Mouse (Mus musculus): ENCODE results near the gene Tarbp2. TPM values are rescaled to one million over a fixed set of nuclear protein-coding genes. Genes with fewer than 3 reads are reported as not detected.

Gene Tarbp2
- 59.4 TPM for polyA plus RNA-seq (2017; shearing (Covaris generic))

GRCm38 (mm10) chr15:102517976-102518858 lies at the start of gene Tarbp2:
TSS of gene Tarbp2 (plus strand) at chr15:102518192.

GRCm38 (mm10) chr15:102470183-102470604 lies 47.8 kb upstream of the Tarbp2 start, which contains the start of gene Pcbp2:
TSS of gene Pcbp2 (plus strand) at chr15:102470539.

GRCm38 (mm10) chr15:102503447-102503846 lies 14.5 kb upstream of the Tarbp2 start, which contains the start of gene Gm10337:
TSS of gene Gm10337 (plus strand) at chr15:102503722.

GRCm38 (mm10) chr15:102516728-102517404 lies 1.1 kb upstream of the Tarbp2 start, which contains the start of gene Map3k12:
TSS of gene Map3k12 (minus strand) at chr15:102517064.

GRCm38 (mm10) chr15:102524892-102525485 lies 7.0 kb downstream of the Tarbp2 start, which contains the start of gene Npff:
TSS of gene Npff (minus strand) at chr15:102524942.

Other genes starting within 250 kb of the Tarbp2 start
- 0.08 TPM for gene Gm9918, start 247.6 kb upstream of the Tarbp2 start, polyA plus RNA-seq (2017; shearing (Covaris generic))
- 111 TPM for gene Mfsd5, start 238.7 kb upstream of the Tarbp2 start, polyA plus RNA-seq (2017; shearing (Covaris generic))
- 1.2 TPM for gene Espl1, start 221.9 kb upstream of the Tarbp2 start, polyA plus RNA-seq (2017; shearing (Covaris generic))
- 400 TPM for gene Pfdn5, start 192.1 kb upstream of the Tarbp2 start, polyA plus RNA-seq (2017; shearing (Covaris generic))
- gene Myg1, start 186.5 kb upstream of the Tarbp2 start, polyA plus RNA-seq (2017; shearing (Covaris generic)), result 83.9 TPM
- 54.0 TPM for gene Aaas, start 167.4 kb upstream of the Tarbp2 start, polyA plus RNA-seq (2017; shearing (Covaris generic))
- not detected for gene Sp7, start 151.0 kb upstream of the Tarbp2 start, polyA plus RNA-seq (2017; shearing (Covaris generic))
- 14.1 TPM for gene Sp1, start 112.0 kb upstream of the Tarbp2 start, polyA plus RNA-seq (2017; shearing (Covaris generic))
- gene Amhr2, start 72.8 kb upstream of the Tarbp2 start, polyA plus RNA-seq (2017; shearing (Covaris generic)), result 0.14 TPM
- 418 TPM for gene Prr13, start 59.2 kb upstream of the Tarbp2 start, polyA plus RNA-seq (2017; shearing (Covaris generic))
- gene Pcbp2, start 47.7 kb upstream of the Tarbp2 start, polyA plus RNA-seq (2017; shearing (Covaris generic)), result 105 TPM
- gene Gm10337, start 14.5 kb upstream of the Tarbp2 start, polyA plus RNA-seq (2017; shearing (Covaris generic)), result not detected
- 9.0 TPM for gene Map3k12, start 1.1 kb upstream of the Tarbp2 start, polyA plus RNA-seq (2017; shearing (Covaris generic))
- 4.3 TPM for gene Npff, start 6.8 kb downstream of the Tarbp2 start, polyA plus RNA-seq (2017; shearing (Covaris generic))
- 0.80 TPM for gene Gm28047, start 106.9 kb downstream of the Tarbp2 start, polyA plus RNA-seq (2017; shearing (Covaris generic))
- 40.9 TPM for gene Atf7, start 107.3 kb downstream of the Tarbp2 start, polyA plus RNA-seq (2017; shearing (Covaris generic))
- 21.9 TPM for gene Atp5g2, start 154.2 kb downstream of the Tarbp2 start, polyA plus RNA-seq (2017; shearing (Covaris generic))
- gene Calcoco1, start 204.0 kb downstream of the Tarbp2 start, polyA plus RNA-seq (2017; shearing (Covaris generic)), result 46.7 TPM

Data from CD4-positive, CD25-positive, alpha-beta regulatory T cell (primary cell).